Mouse (Mus musculus) hematopoietic stem cell, adult 5-6 weeks (primary cell): ENCODE data around the gene Prss29. TPM values are rescaled to one million over a fixed set of nuclear protein-coding genes. Genes with fewer than 3 reads are reported as not detected.
A peak's percentile ranks its signal among the peaks of the same experiment; 100 is the strongest.

Experiments used
- ATAC-seq, 2 experiments: fragments of 125-278 bp in 1 of 2; replicated peaks in 1 of 2; 2 replicates each; pipeline ENCODE4 v1.8.0; 2016 to 2017; ENCODE audit warnings: inconsistent platforms in 2 of 2, mild to moderate bottlenecking in 2 of 2, moderate number of reproducible peaks in 2 of 2, low read depth in 1 of 2, moderate TSS enrichment in 1 of 2; ENCODE audit not compliant: low FRiP score in 2 of 2, poor library complexity in 2 of 2, severe bottlenecking in 2 of 2, insufficient read depth in 1 of 2, low TSS enrichment in 1 of 2
- total RNA-seq: library from RNA; stranded (forward); fragments of 172-1452, 232-1000 nt; gene quantifications from 2 replicates; pipeline ENCODE4 v1.2.3, GENCODE M21; 2017

Gene Prss29
- total RNA-seq: not detected in 2 replicates

- no peak for ATAC-seq
Measured at GRCm38 (mm10) chr17:25318354-25318753, at the start of gene Prss29. Gene Prss29, plus strand, starts transcription at chr17:25318654.

GRCm38 (mm10) chr17:25270795-25271335 lies 47.6 kb upstream of the Prss29 start:
- ATAC-seq: no peak

GRCm38 (mm10) chr17:25272326-25272725 lies 46.1 kb upstream of the Prss29 start:
- ATAC-seq: no peak

GRCm38 (mm10) chr17:25272951-25273705 lies 45.3 kb upstream of the Prss29 start:
- ATAC-seq: peak; percentile 63

GRCm38 (mm10) chr17:25273706-25274501 lies 44.5 kb upstream of the Prss29 start:
- ATAC-seq: peak; percentile 70 to 78

- ATAC-seq: no peak
Measured at GRCm38 (mm10) chr17:25274571-25275346, 43.7 kb upstream of the Prss29 start, which contains the start of gene Ube2i. Gene Ube2i, minus strand, starts transcription at chr17:25274622.

- ATAC-seq: no peak
Measured at GRCm38 (mm10) chr17:25275833-25276232, 42.6 kb upstream of the Prss29 start.

- ATAC-seq: peak; percentile 48 to 56; a peak in 3 of 4 replicates
Measured at GRCm38 (mm10) chr17:25282133-25282532, 36.3 kb upstream of the Prss29 start.

- ATAC-seq: peak; percentile 62 to 81; a peak in 3 of 4 replicates
Measured at GRCm38 (mm10) chr17:25285033-25285432, 33.4 kb upstream of the Prss29 start.

- peak in 1 of 2 experiments; percentile 74; a peak in 3 of 4 replicates for ATAC-seq
Measured at GRCm38 (mm10) chr17:25288842-25289241, 29.6 kb upstream of the Prss29 start.

GRCm38 (mm10) chr17:25290411-25290810 lies 28.0 kb upstream of the Prss29 start:
- no peak for ATAC-seq

GRCm38 (mm10) chr17:25293495-25293894 lies 25.0 kb upstream of the Prss29 start:
- no peak for ATAC-seq

GRCm38 (mm10) chr17:25294111-25294510 lies 24.3 kb upstream of the Prss29 start:
- no peak for ATAC-seq

- no peak for ATAC-seq
Measured at GRCm38 (mm10) chr17:25298094-25298493, 20.4 kb upstream of the Prss29 start, which contains the start of gene Prss34. Gene Prss34, plus strand, starts transcription at chr17:25298394.

- ATAC-seq: no peak
Measured at GRCm38 (mm10) chr17:25308346-25308745, 10.1 kb upstream of the Prss29 start, which contains the start of gene Prss28. Gene Prss28, plus strand, starts transcription at chr17:25308646.

GRCm38 (mm10) chr17:25320819-25321218 lies 2.4 kb downstream of the Prss29 start:
- no peak for ATAC-seq

GRCm38 (mm10) chr17:25322930-25323329 lies 4.5 kb downstream of the Prss29 start:
- ATAC-seq: no peak
